Mouse (Mus musculus) spleen, adult 2 months (tissue): ENCODE measurements around the gene Mlana. TPM values are rescaled to one million over a fixed set of nuclear protein-coding genes. Genes with fewer than 3 reads are reported as not detected.
A peak's percentile ranks its signal among the peaks of the same experiment; 100 is the strongest.

ENCODE experiments used
- DNase-seq, 2 experiments: peaks; one replicate each; pipeline versions ENCODE4 v3.0.0 to v3.0.0-alpha.2; 2012 to 2021; ENCODE audit warnings: low spot score in 2 of 2, low read depth in 1 of 2
- H3K27ac ChIP-seq: fragments of 200-500 bp; 2 replicates; pipeline ENCODE4 v1.5.1; 2012; ENCODE audit warnings: low read length, inconsistent platforms; ENCODE audit not compliant: insufficient read depth
- H3K27me3 ChIP-seq: fragments of 200-500 bp; 2 replicates; pipeline ENCODE4 v1.6.1; 2012; ENCODE audit warnings: mild to moderate bottlenecking, moderate library complexity, low read length, inconsistent platforms; ENCODE audit not compliant: control insufficient read depth, insufficient read depth
- H3K36me3 ChIP-seq: fragments of 200-500 bp; 2 replicates; pipeline ENCODE4 v1.6.1; 2012; ENCODE audit warnings: mild to moderate bottlenecking, low read length, inconsistent platforms; ENCODE audit not compliant: control insufficient read depth, insufficient read depth
- H3K4me1 ChIP-seq: fragments of 200-500 bp; 2 replicates; pipeline ENCODE4 v1.6.1; 2011; ENCODE audit warnings: inconsistent platforms; ENCODE audit not compliant: control insufficient read depth, insufficient read depth, insufficient read length
- H3K4me3 ChIP-seq: fragments of 200-500 bp; 2 replicates; pipeline ENCODE4 v1.5.1; 2011; ENCODE audit warnings: mild to moderate bottlenecking, inconsistent platforms; ENCODE audit not compliant: insufficient read depth, insufficient read length; ENCODE audit errors: extremely low read depth
- CTCF ChIP-seq: fragments of 200-500 bp; IDR thresholded peaks from 2 replicates; pipeline ENCODE4 v1.5.1; 2011; ENCODE audit warnings: mild to moderate bottlenecking, inconsistent platforms; ENCODE audit not compliant: insufficient read depth, insufficient read length, insufficient replicate concordance; ENCODE audit errors: extremely low read depth
- POLR2A ChIP-seq: fragments of 200-500 bp; IDR thresholded peaks from 2 replicates; pipeline ENCODE4 v1.6.1; 2011; ENCODE audit warnings: low read depth, low read length, inconsistent platforms
- WGBS: fragments of 180-500 bp; shearing (Covaris S2); methylation state at CpG from one replicate; pipeline ENCODE4 v1.1.7; 2018; 5-methylcytosine and 5-hydroxymethylcytosine counted together
- polyA plus RNA-seq: library from polyadenylated mRNA; depleted of rRNA; stranded (reverse); fragments of >200 nt; gene quantifications from 2 replicates; pipeline ENCODE4 v1.2.3, GENCODE M21; 2012

Mlana gene
- polyA plus RNA-seq, 1 experiment: 1.0 TPM

GRCm38 (mm10) chr19:29674946-29675345 is 22.7 kb upstream of the Mlana start:
- no peaks in the 10 kb centered on the region for H3K4me1 ChIP-seq
- no peak overlapping the region for H3K4me3 ChIP-seq
- no peaks in the 10 kb centered on the region for H3K36me3 ChIP-seq
- TF ChIP-seq POLR2A (no peak), CTCF (no peak)
- H3K27ac ChIP-seq: no peak overlapping the region
- whole genome bisulfite sequencing: 87% methylated on average over 7 of the region's 7 CpGs
- no peak for DNase-seq
- no peaks in the 10 kb centered on the region for H3K27me3 ChIP-seq

- Histone ChIP-seq H3K36me3 (no peaks in the 10 kb centered on the region), H3K27me3 (no peaks in the 10 kb centered on the region), H3K27ac (no peak overlapping the region), H3K4me3 (no peak overlapping the region), H3K4me1 (no peaks in the 10 kb centered on the region; the same call in 1 of the 2 replicates)
- 42% methylated on average over 9 of the region's 9 CpGs for WGBS
- DNase-seq: no peak
- no peak for TF ChIP-seq POLR2A
- TF ChIP-seq CTCF: no peak
Measured at GRCm38 (mm10) chr19:29675562-29676078, 22.0 kb upstream of the Mlana start.

- DNase-seq: peak in 1 of 2 experiments; percentile 9
- Histone ChIP-seq H3K27me3 (no peaks in the 10 kb centered on the region), H3K36me3 (no peaks in the 10 kb centered on the region), H3K4me1 (no peaks in the 10 kb centered on the region; the same call in 1 of the 2 replicates), H3K27ac (no peak overlapping the region), H3K4me3 (no peak overlapping the region)
- 75% methylated on average over 10 of the region's 10 CpGs for WGBS
- TF ChIP-seq CTCF (no peak), POLR2A (no peak)
Measured at GRCm38 (mm10) chr19:29676479-29677193, 21.0 kb upstream of the Mlana start.

- 86% methylated on average over 6 of the region's 6 CpGs for WGBS
- no peaks in the 10 kb centered on the region for H3K27me3 ChIP-seq
- H3K27ac ChIP-seq: no peak overlapping the region
- TF ChIP-seq POLR2A (no peak), CTCF (no peak)
- H3K36me3 ChIP-seq: no peaks in the 10 kb centered on the region
- no peaks in the 10 kb centered on the region; the same call in 1 of the 2 replicates for H3K4me1 ChIP-seq
- no peak overlapping the region for H3K4me3 ChIP-seq
- no peak for DNase-seq
Measured at GRCm38 (mm10) chr19:29678181-29678778, 19.3 kb upstream of the Mlana start.

GRCm38 (mm10) chr19:29680182-29681152 is 17.2 kb upstream of the Mlana start:
- Histone ChIP-seq H3K36me3 (no peaks in the 10 kb centered on the region), H3K4me1 (no peaks in the 10 kb centered on the region; the same call in 1 of the 2 replicates)
- 87% methylated on average over 13 of the region's 13 CpGs for WGBS

GRCm38 (mm10) chr19:29683844-29684540 is 13.6 kb upstream of the Mlana start:
- WGBS: 57% methylated on average over 16 of the region's 16 CpGs
- DNase-seq: peak; percentile 61 to 75
- no peaks in the 10 kb centered on the region for H3K27me3 ChIP-seq
- TF ChIP-seq CTCF (peak; percentile 72; the same call in 1 of the 2 replicates), POLR2A (no peak)
- H3K4me1 ChIP-seq: no peaks in the 10 kb centered on the region; the same call in 1 of the 2 replicates
- no peak overlapping the region for H3K4me3 ChIP-seq
- no peak overlapping the region for H3K27ac ChIP-seq
- no peaks in the 10 kb centered on the region for H3K36me3 ChIP-seq

More at GRCm38 (mm10) chr19:29680182-29681152, 17.2 kb upstream of the Mlana start:
- no peak for DNase-seq
- H3K4me3 ChIP-seq: no peak overlapping the region
- no peak overlapping the region for H3K27ac ChIP-seq
- no peaks in the 10 kb centered on the region for H3K27me3 ChIP-seq
- TF ChIP-seq POLR2A (no peak), CTCF (no peak)
